Mouse (Mus musculus) stomach, postnatal 0 days (tissue): ENCODE measurements around the gene Hist2h3b. TPM values are rescaled to one million over a fixed set of nuclear protein-coding genes. Genes with fewer than 3 reads are reported as not detected.
"Not testable (repeated sequence)": the region's sequence is repeated elsewhere in the genome, so short reads cannot be mapped to it uniquely, and the experiment has no call there.

Source experiments
- ATAC-seq: fragments of 200-750 bp; cut with Nextera tagmentation; 2 replicates; pipeline ENCODE4 v1.8.0; 2017; ENCODE audit not compliant: low FRiP score, low TSS enrichment
- DNase-seq: peaks from one replicate; pipeline ENCODE4 v3.0.0-alpha.2; 2016; ENCODE audit warnings: low spot score
- H3K27ac ChIP-seq: fragments of 300-500 bp; sonication (generic); replicated peaks from 2 replicates; pipeline ENCODE4 v1.5.1; 2014; ENCODE audit warnings: mild to moderate bottlenecking, control low read depth
- H3K27me3 ChIP-seq: fragments of 300-500 bp; sonication (generic); 2 replicates; pipeline ENCODE4 v1.6.1; 2014; ENCODE audit warnings: low read length; ENCODE audit not compliant: control insufficient read depth, insufficient read depth
- H3K36me3 ChIP-seq: fragments of 300-500 bp; sonication (generic); 2 replicates; pipeline ENCODE4 v1.6.1; 2014; ENCODE audit warnings: low read length, mixed read lengths; ENCODE audit not compliant: control insufficient read depth, insufficient read depth
- H3K4me1 ChIP-seq: fragments of 300-500 bp; sonication (generic); replicated peaks from 2 replicates; pipeline ENCODE4 v1.6.1; 2014; ENCODE audit warnings: antibody characterized with exemption; ENCODE audit not compliant: control insufficient read depth, insufficient read depth
- H3K4me2 ChIP-seq: fragments of 300-500 bp; sonication (generic); replicated peaks from 2 replicates; pipeline ENCODE4 v1.6.1; 2014; ENCODE audit warnings: low read depth, mild to moderate bottlenecking, control low read depth, moderate library complexity
- H3K4me3 ChIP-seq: fragments of 300-500 bp; sonication (generic); 2 replicates; pipeline ENCODE4 v1.5.1; 2014; ENCODE audit warnings: low read depth, low read length, control low read depth
- H3K9ac ChIP-seq: fragments of 300-500 bp; sonication (generic); 2 replicates; pipeline ENCODE4 v1.6.1; 2014; ENCODE audit warnings: mild to moderate bottlenecking, low read length, control low read depth, mixed read lengths
- H3K9me3 ChIP-seq: fragments of 300-500 bp; sonication (generic); 2 replicates; pipeline ENCODE4 v1.6.1; 2016; ENCODE audit warnings: low read length; ENCODE audit not compliant: control insufficient read depth
- CTCF ChIP-seq: IDR thresholded peaks from 2 replicates; pipeline ENCODE4 v1.5.1; 2016; ENCODE audit warnings: antibody characterized with exemption, low read depth, mild to moderate bottlenecking, moderate library complexity
- EP300 ChIP-seq: optimal IDR thresholded peaks from 2 replicates; pipeline ENCODE3; 2016; ENCODE audit warnings: antibody characterized with exemption
- WGBS: fragments of 180-500 bp; shearing (Covaris S2); extraction: QIAGEN DNeasy Blood & Tissue Kit; methylation state at CpG from one replicate; pipeline ENCODE4 v1.1.7; 2014; 5-methylcytosine and 5-hydroxymethylcytosine counted together
- polyA plus RNA-seq: library from polyadenylated mRNA; unstranded; fragments of >200 nt; fragmentation: Nextera tagmentation; extraction: Ambion mirVana; gene quantifications from 2 replicates; pipeline ENCODE4 v1.2.1, GENCODE M21; 2015

The Hist2h3b gene
- 16.4 and 34.4 TPM in 2 replicates for polyA plus RNA-seq

DNA sequence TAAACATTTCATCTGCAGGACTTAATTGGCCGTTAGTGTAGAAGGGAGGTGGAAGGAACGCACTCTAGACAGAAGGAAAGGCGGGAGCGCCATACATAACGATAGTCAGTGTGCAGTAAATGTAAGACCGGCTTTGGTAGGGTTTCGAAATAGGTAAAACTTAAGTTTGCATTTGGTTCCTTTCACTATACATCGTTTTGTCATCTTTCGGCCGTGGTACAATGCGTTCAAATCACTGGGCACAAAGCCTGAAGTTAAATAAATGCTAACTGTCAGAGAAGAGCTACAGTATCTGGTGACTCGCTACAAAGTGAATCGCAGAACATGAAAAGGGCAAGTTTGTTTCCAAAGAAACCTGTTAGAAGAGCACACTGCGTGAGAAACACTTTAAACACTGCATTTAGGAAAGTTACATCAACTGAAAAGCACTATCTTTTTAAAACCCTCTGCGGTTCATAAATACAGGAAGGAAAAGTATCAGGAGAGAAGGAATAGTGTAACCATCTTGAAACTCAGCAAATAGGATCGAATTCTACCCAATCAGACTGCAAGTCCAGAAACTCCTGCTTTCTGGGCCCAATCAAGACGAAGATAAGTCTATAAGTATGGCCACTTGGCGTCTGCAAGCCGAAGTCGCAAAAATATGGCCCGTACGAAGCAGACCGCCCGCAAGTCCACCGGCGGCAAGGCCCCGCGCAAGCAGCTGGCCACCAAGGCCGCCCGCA lies at the start of gene Hist2h3b:
Gene Hist2h3b, plus strand, starts transcription at position 604 of the 725 bp plus-strand sequence.
- Histone ChIP-seq H3K4me3 (peak within 1 kb of the TSS; percentile 43), H3K4me1 (no peaks in the 10 kb centered on the region), H3K9me3 (no peaks in the 10 kb centered on the region), H3K27me3 (no peaks in the 10 kb centered on the region), H3K27ac (peak within 1 kb of the TSS; percentile 93), H3K36me3 (no peaks in the 10 kb centered on the region), H3K4me2 (peak within 1 kb of the TSS; percentile 75), H3K9ac (peak within 1 kb of the TSS; percentile 64)
- DNase-seq (peak; percentile 81), ATAC-seq (peak; percentile 77)
- TF ChIP-seq CTCF (0 out of 2 replicates have a peak, but pooled peaks have one; percentile 4), EP300 (no peak)
- 9% methylated on average over 29 of the region's 30 CpGs for WGBS

DNA sequence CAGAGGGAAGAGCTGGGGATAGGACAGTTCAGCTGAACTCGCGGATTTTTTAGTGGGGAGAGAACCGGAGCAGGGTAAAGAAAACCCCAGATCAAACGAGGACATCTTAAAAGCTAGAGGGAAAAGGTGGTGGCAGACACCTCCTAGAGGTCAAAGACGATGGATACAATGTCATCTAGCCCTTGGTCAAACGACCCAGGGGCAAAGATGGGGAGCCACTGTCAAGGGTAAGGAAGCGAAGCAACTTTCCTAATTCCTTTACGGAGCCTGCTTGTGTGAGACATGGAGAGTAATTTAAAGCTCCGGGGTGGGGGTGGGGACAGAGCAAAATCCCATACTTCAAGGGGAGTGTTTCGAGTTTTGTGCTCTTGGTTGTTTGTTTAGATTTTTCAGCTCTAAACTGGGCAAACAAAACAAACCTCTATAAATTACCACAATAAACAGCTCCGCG lies 49.2 kb upstream of the Hist2h3b start:
- ATAC-seq (no peak), DNase-seq (peak; percentile 36)
- 0% methylated on average over 12 of the region's 12 CpGs for WGBS
- Histone ChIP-seq H3K27me3 (no peaks in the 10 kb centered on the region), H3K4me2 (peak overlapping the region; percentile 69), H3K4me1 (0 out of 2 replicates have a peak, but pooled peaks cover 5% of the 10 kb centered on the region), H3K9me3 (no peaks in the 10 kb centered on the region), H3K27ac (peak overlapping the region; percentile 97), H3K36me3 (no peaks in the 10 kb centered on the region), H3K9ac (peak overlapping the region; percentile 79), H3K4me3 (peak overlapping the region; percentile 53)
- TF ChIP-seq CTCF (peak; percentile 58), EP300 (no peak)

DNA sequence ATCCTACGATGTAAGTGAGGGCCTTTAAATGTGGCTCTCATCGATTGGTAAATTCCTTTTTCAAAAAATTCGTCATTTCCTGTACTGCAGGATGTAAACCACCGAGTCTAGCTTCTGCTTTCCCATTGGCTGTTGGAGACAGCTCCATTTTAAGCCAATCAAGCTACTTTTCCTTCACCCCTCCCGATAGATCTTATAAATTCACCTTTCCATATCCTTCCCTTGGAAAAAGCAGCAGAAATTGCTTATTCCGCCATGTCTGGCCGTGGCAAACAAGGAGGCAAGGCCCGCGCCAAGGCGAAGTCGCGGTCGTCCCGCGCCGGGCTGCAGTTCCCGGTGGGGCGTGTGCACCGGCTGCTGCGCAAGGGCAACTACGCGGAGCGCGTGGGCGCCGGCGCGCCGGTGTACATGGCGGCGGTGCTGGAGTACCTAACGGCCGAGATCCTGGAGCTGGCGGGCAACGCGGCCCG lies 48.8 kb upstream of the Hist2h3b start, which contains the start of the genes Bola1 and Hist2h2ab:
Gene Bola1, minus strand, starts transcription at position 49 of the 470 bp plus-strand sequence.
Gene Hist2h2ab, plus strand, starts transcription at position 205 of the 470 bp plus-strand sequence.
- peak within 1 kb of the TSS; percentile 79 for H3K9ac ChIP-seq
- no peaks in the 10 kb centered on the region for H3K36me3 ChIP-seq
- WGBS: under 1% methylated on average over 36 of the region's 37 CpGs
- TF ChIP-seq CTCF: no peak
- no peak for TF ChIP-seq EP300
- ATAC-seq: peak; percentile 85
- DNase-seq: peak; percentile 74
- no peaks in the 10 kb centered on the region for H3K27me3 ChIP-seq
- 0 out of 2 replicates have a peak, but pooled peaks cover 5% of the 10 kb centered on the region for H3K4me1 ChIP-seq
- H3K4me2 ChIP-seq: peak within 1 kb of the TSS; percentile 69
- no peaks in the 10 kb centered on the region for H3K9me3 ChIP-seq
- peak within 1 kb of the TSS; percentile 97 for H3K27ac ChIP-seq
- H3K4me3 ChIP-seq: peak within 1 kb of the TSS; percentile 53

DNA sequence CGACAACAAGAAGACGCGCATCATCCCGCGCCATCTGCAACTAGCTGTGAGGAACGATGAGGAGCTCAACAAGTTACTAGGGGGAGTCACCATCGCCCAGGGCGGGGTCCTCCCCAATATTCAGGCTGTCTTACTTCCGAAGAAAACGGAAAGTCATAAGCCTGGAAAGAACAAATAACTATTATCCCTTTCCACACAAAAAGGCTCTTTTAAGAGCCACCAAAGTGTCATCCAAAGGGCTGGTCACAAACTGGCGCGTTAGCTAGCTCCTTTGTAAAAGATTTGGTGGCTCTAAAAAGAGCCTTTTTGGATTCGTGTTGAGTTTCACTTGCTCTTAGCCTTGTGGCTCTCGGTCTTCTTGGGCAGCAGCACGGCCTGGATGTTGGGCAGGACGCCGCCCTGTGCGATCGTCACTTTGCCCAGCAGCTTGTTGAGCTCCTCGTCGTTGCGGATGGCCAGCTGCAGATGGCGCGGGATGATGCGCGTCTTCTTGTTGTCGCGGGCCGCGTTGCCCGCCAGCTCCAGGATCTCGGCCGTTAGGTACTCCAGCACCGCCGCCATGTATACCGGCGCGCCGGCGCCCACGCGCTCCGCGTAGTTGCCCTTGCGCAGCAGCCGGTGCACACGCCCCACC lies 48.2 kb upstream of the Hist2h3b start:
- Histone ChIP-seq H3K4me2 (peak overlapping the region; percentile 69), H3K4me3 (peak overlapping the region; percentile 53), H3K27ac (peak overlapping the region; percentile 97), H3K9ac (peak overlapping the region; percentile 79)
- ATAC-seq, H3K27me3 ChIP-seq, H3K9me3 ChIP-seq, H3K4me1 ChIP-seq, H3K36me3 ChIP-seq: not testable (repeated sequence)
- WGBS: 0% methylated on average over 25 of the region's 47 CpGs
- DNase-seq: peak; percentile 35

DNA sequence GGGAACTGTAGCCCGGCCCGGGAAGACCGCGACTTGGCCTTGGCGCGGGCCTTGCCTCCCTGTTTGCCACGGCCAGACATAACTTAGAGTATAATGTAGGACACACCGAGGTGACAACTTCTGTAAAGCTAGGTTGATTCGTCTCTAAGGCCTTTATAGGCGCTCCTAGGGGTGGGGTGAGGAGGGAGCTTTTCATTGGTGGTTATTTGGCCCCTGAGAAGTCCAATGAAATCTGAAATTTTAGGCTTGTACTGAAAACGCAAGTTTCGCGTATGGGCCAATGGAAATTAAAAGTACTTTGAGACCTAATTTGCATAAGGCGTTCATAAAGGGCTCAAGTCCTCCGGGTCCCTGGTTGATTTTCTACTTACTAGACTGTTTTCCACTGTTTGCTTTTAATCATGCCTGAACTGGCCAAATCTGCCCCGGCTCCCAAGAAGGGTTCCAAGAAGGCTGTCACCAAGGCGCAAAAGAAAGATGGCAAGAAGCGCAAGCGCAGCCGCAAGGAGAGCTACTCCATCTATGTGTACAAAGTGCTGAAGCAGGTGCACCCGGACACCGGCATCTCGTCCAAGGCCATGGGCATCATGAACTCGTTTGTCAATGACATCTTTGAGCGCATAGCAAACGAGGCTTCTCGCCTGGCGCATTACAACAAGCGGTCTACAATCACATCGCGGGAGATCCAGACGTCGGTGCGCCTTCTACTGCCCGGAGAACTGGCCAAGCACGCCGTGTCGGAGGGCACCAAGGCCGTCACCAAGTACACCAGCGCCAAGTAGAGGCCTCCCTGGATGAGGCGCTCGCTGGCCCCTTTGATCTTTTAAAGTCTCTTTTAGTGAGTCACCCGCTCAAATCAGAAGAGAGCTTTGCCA lies 47.5 kb upstream of the Hist2h3b start, which contains the start of the genes Hist2h2ac and Hist2h2be:
Gene Hist2h2ac, minus strand, starts transcription at position 116 of the 875 bp plus-strand sequence.
Gene Hist2h2be, plus strand, starts transcription at position 355 of the 875 bp plus-strand sequence.
- Histone ChIP-seq H3K4me3 (peak within 1 kb of the TSS; percentile 53), H3K9ac (peak within 1 kb of the TSS; percentile 79), H3K27me3 (no peaks in the 10 kb centered on the region), H3K4me2 (peak within 1 kb of the TSS; percentile 69), H3K27ac (peak within 1 kb of the TSS; percentile 97), H3K4me1 (0 out of 2 replicates have a peak, but pooled peaks cover 5% of the 10 kb centered on the region), H3K36me3 (no peaks in the 10 kb centered on the region), H3K9me3 (no peaks in the 10 kb centered on the region)
- under 1% methylated on average over 42 of the region's 43 CpGs for WGBS
- DNase-seq (peak; percentile 84), ATAC-seq (peak; percentile 92)
- peak; percentile 57 for TF ChIP-seq EP300
- TF ChIP-seq CTCF: peak; percentile 15; the same call in 1 of the 2 replicates
